Mouse (Mus musculus) CD4-positive helper T cell, adult 2 months (primary cell): ENCODE measurements around the gene Il23a.
A peak's percentile ranks its signal among the peaks of the same experiment; 100 is the strongest.
"Not testable (repeated sequence)": the region's sequence is repeated elsewhere in the genome, so short reads cannot be mapped to it uniquely, and the experiment has no call there.

Source experiments
- DNase-seq: peaks from one replicate; pipeline ENCODE4 v3.0.0-alpha.2; 2012; ENCODE audit warnings: low read depth, missing footprints, low spot score

Il23a gene

GRCm38 (mm10) chr10:128309654-128310053 is 11.1 kb upstream of the Il23a start:
- DNase-seq: no peak

DNA sequence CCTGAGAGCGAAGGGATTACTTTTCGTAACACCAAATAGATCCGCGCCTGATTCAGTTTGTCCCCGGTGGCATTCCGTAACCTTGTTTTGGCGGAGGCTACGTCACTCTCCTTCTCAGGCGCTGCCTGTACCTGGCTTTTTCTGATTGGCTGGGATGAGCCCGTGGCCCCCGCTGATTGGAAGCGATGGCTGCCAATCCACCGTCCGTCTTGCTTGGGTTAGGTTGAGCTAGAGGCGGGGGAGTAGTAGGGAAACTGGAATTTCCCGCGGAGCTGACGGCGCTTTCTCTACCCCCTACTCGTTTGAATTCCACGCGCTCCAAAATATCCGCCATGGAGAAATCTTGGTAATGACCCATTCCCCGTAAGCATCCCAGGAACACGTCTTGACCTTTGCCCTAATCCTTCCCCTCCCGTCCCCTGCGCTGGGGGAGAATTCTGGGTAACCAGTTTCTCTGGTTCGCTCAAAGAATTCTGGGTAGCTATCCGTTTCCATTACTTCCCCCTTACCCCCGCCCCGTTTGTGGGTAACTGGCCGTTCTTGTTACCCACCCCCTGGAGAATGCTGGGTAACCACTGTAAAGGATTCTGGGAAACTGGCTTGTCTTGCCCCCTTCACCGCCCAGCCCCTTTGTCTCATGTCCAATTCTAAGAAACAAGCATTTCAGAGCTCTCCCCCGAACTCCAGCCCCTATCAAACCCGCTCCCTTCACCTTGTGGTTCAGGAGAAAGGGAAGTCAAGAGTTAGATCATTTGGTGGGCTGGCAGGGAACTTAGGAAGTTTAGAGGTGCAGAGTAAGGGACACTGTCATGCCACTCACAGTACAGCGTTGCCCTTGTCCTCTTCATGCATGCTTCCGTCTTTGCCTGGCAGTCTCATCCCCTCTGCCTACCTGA is 4.8 kb upstream of the Il23a start, which contains the start of gene Pan2:
Pan2 (plus strand) TSS at position 210 of the 896 bp plus-strand sequence.
- peak; percentile 100 for DNase-seq

- no peak for DNase-seq
These were observed 4.2 kb upstream of the Il23a start for GRCm38 (mm10) chr10:128302785-128303125.

DNA sequence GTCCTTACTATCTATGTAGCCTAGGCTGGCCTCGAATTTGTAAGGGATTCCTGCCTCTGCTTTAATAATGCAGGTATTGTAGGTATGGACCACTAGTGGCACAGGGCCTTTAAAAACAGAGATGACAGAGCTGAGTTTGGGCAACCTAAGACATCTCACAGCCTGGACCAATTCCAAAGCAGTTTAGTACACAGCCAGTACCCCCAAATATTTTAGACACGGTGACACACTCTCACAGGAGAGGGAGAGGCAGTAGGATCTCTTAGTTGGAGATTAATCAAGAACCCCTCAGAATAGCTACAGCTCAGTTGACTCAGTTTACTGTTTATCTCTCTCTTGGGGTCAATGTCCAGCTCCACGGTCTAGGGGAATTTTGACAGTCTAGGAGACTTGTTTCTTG is 3.8 kb upstream of the Il23a start:
- DNase-seq: no peak

GRCm38 (mm10) chr10:128298243-128298642 is 309 bp downstream of the Il23a start:
- DNase-seq: no peak

DNA sequence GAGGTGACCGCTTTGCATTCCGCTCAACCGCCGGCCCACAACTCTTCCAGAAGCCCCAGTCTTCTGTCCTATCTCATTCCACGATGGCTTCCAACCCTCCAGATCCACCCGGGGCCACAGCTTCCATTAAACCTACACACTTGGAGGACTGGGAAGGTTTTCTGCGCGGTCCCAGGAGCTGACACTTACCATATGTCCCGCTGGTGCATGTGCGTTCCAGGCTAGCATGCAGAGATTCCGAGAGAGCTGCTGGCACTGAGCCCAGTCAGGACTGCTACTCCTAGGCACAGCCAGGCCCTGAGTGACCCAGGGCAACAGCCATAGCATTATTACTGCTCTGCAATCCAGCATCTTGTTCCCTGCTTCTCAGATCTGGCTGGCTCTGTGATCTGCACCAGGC is 930 bp downstream of the Il23a start:
- DNase-seq: no peak

GRCm38 (mm10) chr10:128297221-128297620 is 1.3 kb downstream of the Il23a start:
- DNase-seq: no peak

- no peak for DNase-seq
These were observed 2.0 kb downstream of the Il23a start for GRCm38 (mm10) chr10:128296370-128297090.

DNA sequence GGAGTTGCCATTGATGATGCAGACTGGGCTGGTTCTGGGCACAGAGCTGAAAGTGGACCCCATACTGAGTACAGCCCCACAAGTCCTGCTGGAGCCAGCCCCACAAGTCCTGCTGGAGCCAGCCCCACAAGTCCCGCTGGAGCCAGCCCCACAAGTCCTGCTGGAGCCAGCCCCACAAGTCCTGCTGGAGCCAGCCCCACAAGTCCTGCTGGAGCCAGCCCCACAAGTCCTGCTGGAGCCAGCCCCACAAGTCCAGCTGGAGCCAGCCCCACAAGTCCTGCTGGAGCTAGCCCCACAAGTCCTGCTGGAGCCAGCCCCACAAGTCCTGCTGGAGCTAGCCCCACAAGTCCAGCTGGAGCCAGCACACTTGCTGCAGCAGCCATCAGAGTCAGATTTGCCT is 8.0 kb downstream of the Il23a start:
- DNase-seq: not testable (repeated sequence)

GRCm38 (mm10) chr10:128283604-128284579 is 14.7 kb downstream of the Il23a start:
- DNase-seq: peak; percentile 69

DNA sequence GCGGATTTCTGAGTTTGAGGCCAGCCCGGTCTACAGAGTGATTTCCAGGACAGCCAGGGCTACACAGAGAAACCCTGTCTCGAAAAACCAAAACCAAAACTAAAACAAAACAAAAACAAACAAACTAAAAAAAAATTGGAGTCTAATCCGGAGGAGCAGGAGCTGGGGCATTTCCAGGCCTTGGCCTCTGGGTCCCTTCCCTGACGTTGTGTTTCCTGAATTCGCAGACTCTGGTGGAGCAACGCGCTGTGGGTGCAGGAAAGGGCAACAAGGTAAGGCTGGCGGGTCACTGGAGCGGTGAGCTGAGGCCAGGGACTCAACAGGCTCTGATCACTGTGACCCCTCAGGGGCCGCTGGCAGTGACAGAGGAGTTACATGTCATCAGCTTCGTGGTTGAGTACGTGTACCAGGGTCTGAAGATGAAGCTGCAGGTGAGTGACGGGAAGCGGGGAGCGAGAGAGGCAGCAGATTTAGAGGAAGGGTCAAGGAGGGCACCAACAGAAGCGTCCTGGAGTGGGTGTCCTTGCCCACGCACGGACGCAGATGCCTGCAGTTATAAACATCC is 15.6 kb downstream of the Il23a start:
- no peak for DNase-seq

GRCm38 (mm10) chr10:128281682-128282081 is 16.9 kb downstream of the Il23a start:
- no peak for DNase-seq

- no peak for DNase-seq
These were observed 17.6 kb downstream of the Il23a start for GRCm38 (mm10) chr10:128280943-128281342.

DNA sequence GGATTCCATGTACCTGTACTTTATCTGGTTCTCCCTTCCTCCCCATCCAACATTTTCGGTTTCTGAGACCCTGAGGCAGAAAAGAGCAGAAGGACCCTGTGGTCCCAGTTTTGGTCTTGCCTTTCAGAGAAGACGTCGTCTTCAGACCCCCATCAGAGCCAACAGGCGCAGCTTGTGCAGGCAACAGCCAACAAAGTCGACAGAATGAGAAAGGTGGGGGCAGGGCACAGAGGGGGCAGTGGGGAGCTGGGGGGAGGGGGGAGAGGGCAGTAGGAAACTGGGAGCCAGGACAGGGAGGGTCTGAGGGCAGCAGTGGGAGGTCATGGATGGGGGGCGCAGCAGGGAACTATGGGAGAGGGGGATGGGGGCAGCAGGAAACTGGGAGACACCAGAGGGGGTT is 20.4 kb downstream of the Il23a start:
- no peak for DNase-seq

DNA sequence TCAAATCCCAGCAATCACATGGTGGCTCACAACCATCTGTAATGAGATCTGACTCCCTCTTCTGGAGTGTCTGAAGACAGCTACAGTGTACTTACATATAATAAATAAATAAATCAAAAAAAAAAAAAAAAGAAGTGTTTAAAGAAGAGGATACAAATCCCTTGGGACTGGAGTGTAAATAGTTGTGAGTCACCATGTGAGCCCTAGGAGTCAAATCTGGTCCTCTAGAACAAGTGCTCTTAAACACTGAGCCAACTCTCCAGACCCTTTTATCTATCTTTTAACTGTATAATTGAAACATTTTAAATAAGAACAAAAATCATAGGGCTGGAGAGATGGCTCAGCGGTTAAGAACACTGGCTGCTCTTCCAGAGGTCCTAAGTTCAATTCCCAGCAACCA is 23.2 kb downstream of the Il23a start:
- DNase-seq: not testable (repeated sequence)

DNA sequence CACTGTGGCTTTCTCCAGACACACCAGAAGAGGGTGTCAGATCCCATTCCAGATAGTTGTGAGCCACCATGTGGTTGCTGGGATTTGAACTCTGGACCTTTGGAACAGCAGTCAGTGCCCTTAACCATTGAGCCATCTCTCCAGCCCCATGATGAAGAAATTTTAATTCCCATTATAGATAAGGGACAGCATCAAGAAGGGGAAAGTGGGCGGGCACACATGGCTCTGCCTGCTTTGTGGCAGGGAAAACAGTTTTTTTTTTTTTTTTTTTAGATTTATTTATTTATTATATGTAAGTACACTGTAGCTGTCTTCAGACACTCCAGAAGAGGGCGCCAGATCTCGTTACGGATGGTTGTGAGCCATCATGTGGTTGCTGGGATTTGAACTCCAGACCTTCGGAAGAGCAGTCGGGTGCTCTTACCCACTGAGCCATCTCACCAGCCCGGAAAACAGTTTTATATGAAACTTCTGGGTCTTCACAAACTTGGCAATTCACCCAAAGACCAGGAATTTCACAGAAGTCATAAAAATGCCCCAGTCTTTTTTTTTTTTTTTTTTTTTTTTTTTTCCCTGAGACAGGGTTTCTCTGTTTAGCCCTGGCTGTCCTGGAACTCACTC is 25.6 kb downstream of the Il23a start:
- not testable (repeated sequence) for DNase-seq

GRCm38 (mm10) chr10:128271883-128272282 is 26.7 kb downstream of the Il23a start:
- no peak for DNase-seq

DNA sequence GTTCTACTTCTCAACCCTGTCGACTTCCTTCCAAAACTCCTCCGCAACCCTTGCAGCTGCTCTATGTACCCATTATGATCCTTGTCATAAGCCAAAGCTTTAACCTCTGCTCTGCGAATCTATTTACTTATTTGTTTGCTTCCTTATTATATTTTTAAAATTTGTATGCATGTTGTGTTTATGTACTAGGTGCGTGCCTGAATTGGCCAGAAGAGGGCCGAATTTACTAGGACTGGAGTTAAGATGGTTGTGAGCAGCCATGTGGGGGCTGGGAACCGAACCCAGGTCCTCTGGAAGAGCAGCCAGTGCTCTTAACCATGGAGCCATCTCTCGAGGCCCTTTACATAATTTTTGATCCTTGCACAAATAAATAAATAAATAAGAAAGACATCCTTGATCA is 27.7 kb downstream of the Il23a start:
- DNase-seq: no peak

DNA sequence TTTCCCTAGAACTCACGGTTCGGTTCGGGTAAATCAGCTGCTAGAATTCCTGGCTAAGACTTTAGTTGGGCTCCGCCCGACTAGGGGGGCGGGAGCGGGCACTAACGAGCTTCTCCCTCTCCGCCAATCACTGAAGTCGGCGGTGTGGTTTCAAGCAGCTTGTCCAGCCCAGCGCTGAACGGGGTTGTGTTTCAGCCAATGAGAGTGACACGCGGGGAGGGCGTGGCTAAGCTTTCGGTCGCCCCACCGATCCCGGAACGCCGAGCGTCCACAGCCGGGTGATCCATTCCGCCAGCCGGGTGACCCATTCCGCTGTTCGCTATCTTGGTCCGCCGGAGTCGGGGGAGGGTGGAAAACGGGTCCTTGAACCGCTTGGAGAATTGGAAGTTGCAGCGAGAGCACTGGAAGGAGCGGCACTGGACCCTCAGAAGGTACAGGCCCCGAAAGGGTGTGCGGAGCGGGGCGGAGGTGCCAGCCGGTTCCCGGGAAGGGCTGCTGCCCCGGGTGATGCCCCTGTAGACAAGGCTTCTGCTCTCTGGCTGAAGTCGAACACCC is 28.2 kb downstream of the Il23a start, which contains the start of gene Stat2:
Stat2 (plus strand) TSS at position 273 of the 555 bp plus-strand sequence.
- peak; percentile 96 for DNase-seq

GRCm38 (mm10) chr10:128269206-128269910 is 29.2 kb downstream of the Il23a start:
- DNase-seq: no peak
